Mouse (Mus musculus): ENCODE measurements around the gene Tmem198.

The Tmem198 gene

GRCm38 (mm10) chr1:75455948-75456347 lies 23.4 kb upstream of the Tmem198 start:
- no peak for DNase-seq

- DNase-seq = no peak
These were observed 22.4 kb upstream of the Tmem198 start for GRCm38 (mm10) chr1:75456746-75457564.

- DNase-seq = no peak
These were observed 21.7 kb upstream of the Tmem198 start for GRCm38 (mm10) chr1:75457710-75458024.

GRCm38 (mm10) chr1:75458025-75458788 lies 21.1 kb upstream of the Tmem198 start:
- DNase-seq = peak; percentile 43

- DNase-seq = peak; percentile 53
These were observed 20.3 kb upstream of the Tmem198 start for GRCm38 (mm10) chr1:75458789-75459684.

- DNase-seq = no peak
These were observed 19.0 kb upstream of the Tmem198 start for GRCm38 (mm10) chr1:75460297-75460696.

GRCm38 (mm10) chr1:75462636-75463035 lies 16.7 kb upstream of the Tmem198 start:
- DNase-seq = no peak

GRCm38 (mm10) chr1:75463652-75464204 lies 15.6 kb upstream of the Tmem198 start:
- no peak for DNase-seq

- DNase-seq = peak; percentile 90
These were observed 12.0 kb upstream of the Tmem198 start for GRCm38 (mm10) chr1:75467215-75467927.

GRCm38 (mm10) chr1:75469287-75469825 lies 10.0 kb upstream of the Tmem198 start:
- DNase-seq = no peak

- DNase-seq = no peak
These were observed 2.9 kb upstream of the Tmem198 start for GRCm38 (mm10) chr1:75476441-75476840.

GRCm38 (mm10) chr1:75477264-75477965 lies 1.9 kb upstream of the Tmem198 start:
- peak; percentile 94 for DNase-seq

GRCm38 (mm10) chr1:75477966-75478290 lies 1.4 kb upstream of the Tmem198 start:
- DNase-seq = no peak

GRCm38 (mm10) chr1:75478497-75478896 lies 835 bp upstream of the Tmem198 start:
- DNase-seq = no peak

GRCm38 (mm10) chr1:75479635-75479989 lies 280 bp downstream of the Tmem198 start:
- no peak for DNase-seq

GRCm38 (mm10) chr1:75480036-75480435 lies 704 bp downstream of the Tmem198 start:
- DNase-seq = no peak

GRCm38 (mm10) chr1:75480735-75481134 lies 1.4 kb downstream of the Tmem198 start:
- no peak for DNase-seq

- DNase-seq = peak; percentile 59
These were observed 7.2 kb downstream of the Tmem198 start for GRCm38 (mm10) chr1:75486561-75486960.

- DNase-seq = peak; percentile 62
These were observed 7.7 kb downstream of the Tmem198 start for GRCm38 (mm10) chr1:75487040-75487404.

- peak; percentile 90 for DNase-seq
These were observed 8.3 kb downstream of the Tmem198 start for GRCm38 (mm10) chr1:75487405-75488161.
